Mouse (Mus musculus) stomach, postnatal 0 days (tissue): Measurements from ENCODE around the gene Celf2.

ENCODE experiments used
- CTCF ChIP-seq: IDR thresholded peaks from 2 replicates; pipeline ENCODE4 v1.5.1; 2016; ENCODE audit warnings: antibody characterized with exemption, low read depth, mild to moderate bottlenecking, moderate library complexity
- EP300 ChIP-seq: optimal IDR thresholded peaks from 2 replicates; pipeline ENCODE3; 2016; ENCODE audit warnings: antibody characterized with exemption

DNA sequence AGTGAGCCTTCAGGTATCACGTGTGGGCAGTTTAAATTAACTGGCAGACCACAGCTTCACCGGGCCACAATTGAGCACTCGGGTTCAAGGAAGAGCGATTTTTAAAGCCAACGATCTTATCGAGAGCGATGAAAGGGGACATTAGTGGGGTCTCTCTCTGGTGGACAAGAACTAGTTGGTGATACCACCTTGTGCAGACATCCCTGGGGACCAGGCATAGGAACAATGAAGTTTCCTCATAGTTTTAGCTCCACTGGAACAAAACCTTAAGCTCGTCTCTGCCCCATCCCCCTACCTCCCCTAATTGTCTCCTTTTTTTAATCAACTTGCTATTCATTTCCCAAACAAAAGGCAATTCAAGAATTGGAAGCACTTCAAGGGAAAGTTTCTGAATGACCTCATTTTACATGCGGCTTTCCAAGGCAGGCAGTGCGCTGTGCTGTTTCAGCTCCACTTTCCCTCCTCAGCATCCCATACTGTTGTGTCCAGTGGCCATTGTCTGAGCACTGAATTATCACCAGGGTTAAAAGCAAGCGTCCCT is 634.2 kb downstream of the Celf2 start:
- TF ChIP-seq EP300 (no peak), CTCF (no peak)
